ENCODE assay signal across 17 mouse cellular contexts in genomic region chr5:120207492-120207891, GRCm38 (mm10).
DNase-seq lines count a peak whose midpoint lies in the region; ATAC-seq and TF ChIP-seq lines count a peak whose summit lies in the region.
"Had no signal": no experiment of that assay in that cellular context is flagged by ENCODE, and none has a peak within 500 bp of the region (broad histone marks: within the 10 kb centered on the region; RNA-seq: fewer than 3 reads in every experiment).

No protein-coding gene starts in this region.

- no peak for DNase-seq in hindbrain, embryonic 14.5 days (ENCODE audit: low spot score)
- DNase-seq in hindbrain, embryonic 10.5 days (ENCODE audit: low spot score): no peak
- DNase-seq in midbrain, postnatal 0 days (ENCODE audit: low spot score): no peak
- DNase-seq in Muller cell, postnatal 12 days (ENCODE audit: inconsistent ontology term): peak; percentile 78
- DNase-seq in NIH3T3 (ENCODE audit: low read depth): peak; percentile 9
- no peak for DNase-seq in urinary bladder, postnatal 36 days (ENCODE audit: low spot score in 2 of 2)
- DNase-seq: adrenal gland, postnatal 14 days; cerebellum, adult 11-12 months; cerebellum, postnatal 10 days; forebrain, postnatal 0 days; gastrocnemius, postnatal 25 days; heart, postnatal 4 days had no signal

- H3K9ac ChIP-seq in hindbrain, embryonic 14.5 days: no peak overlapping the region
- no peak overlapping the region for H3K9ac ChIP-seq in midbrain, embryonic 13.5 days (replicated peaks)
- no peak overlapping the region for H3K9ac ChIP-seq in midbrain, postnatal 0 days (replicated peaks; ENCODE audit: low read length, poor library complexity, severe bottlenecking)
- H3K9ac ChIP-seq: forebrain, embryonic 13.5 days; forebrain, postnatal 0 days; heart, embryonic 12.5 days had no signal

- TF ChIP-seq CTCF in midbrain, postnatal 0 days (IDR thresholded peaks at IDR 0.05): no peak

- H3K4me1 ChIP-seq in hindbrain, embryonic 14.5 days (replicated peaks; ENCODE audit: control insufficient read depth, insufficient read depth, low read length): peaks cover 45% of the 10 kb centered on the region
- peaks cover 58% of the 10 kb centered on the region for H3K4me1 ChIP-seq in hindbrain, embryonic 10.5 days (replicated peaks)
- H3K4me1 ChIP-seq in midbrain, embryonic 13.5 days (replicated peaks): peaks cover 61% of the 10 kb centered on the region
- peaks cover 12% of the 10 kb centered on the region; the same call in 1 of the 2 replicates for H3K4me1 ChIP-seq in midbrain, postnatal 0 days (ENCODE audit: insufficient read depth, low read length)

- H3K36me3 ChIP-seq in hindbrain, embryonic 14.5 days (replicated peaks; ENCODE audit: control insufficient read depth, insufficient read depth): no peaks in the 10 kb centered on the region
- no peaks in the 10 kb centered on the region for H3K36me3 ChIP-seq in hindbrain, embryonic 10.5 days
- no peaks in the 10 kb centered on the region for H3K36me3 ChIP-seq in midbrain, embryonic 13.5 days
- no peaks in the 10 kb centered on the region for H3K36me3 ChIP-seq in midbrain, postnatal 0 days (ENCODE audit: insufficient read depth, low read length)
- H3K36me3 ChIP-seq: embryonic facial prominence, embryonic 10.5 days; heart, embryonic 12.5 days had no signal

- H3K27ac ChIP-seq in hindbrain, embryonic 14.5 days: 0 out of 2 replicates have a peak overlapping the region, but pooled peaks have one; percentile 3
- H3K27ac ChIP-seq in hindbrain, embryonic 10.5 days: no peak overlapping the region
- H3K27ac ChIP-seq in midbrain, embryonic 13.5 days: 0 out of 2 replicates have a peak overlapping the region, but pooled peaks have one; percentile 25
- H3K27ac ChIP-seq in midbrain, postnatal 0 days (ENCODE audit: low read depth, low read length): no peak overlapping the region
- H3K27ac ChIP-seq: embryonic facial prominence, embryonic 10.5 days had no signal

- H3K4me3 ChIP-seq in hindbrain, embryonic 14.5 days (replicated peaks; ENCODE audit: low read length): no peak overlapping the region
- no peak overlapping the region for H3K4me3 ChIP-seq in hindbrain, embryonic 10.5 days
- H3K4me3 ChIP-seq in midbrain, embryonic 13.5 days (replicated peaks): no peak overlapping the region
- H3K4me3 ChIP-seq in midbrain, postnatal 0 days (ENCODE audit: low read depth, low read length): no peak overlapping the region
- H3K4me3 ChIP-seq: embryonic facial prominence, embryonic 10.5 days; forebrain, embryonic 13.5 days; heart, embryonic 12.5 days had no signal

- ATAC-seq in hindbrain, embryonic 14.5 days (ENCODE audit: low FRiP score): no peak
- ATAC-seq in midbrain, embryonic 13.5 days: no peak
- no peak for ATAC-seq in midbrain, postnatal 0 days (ENCODE audit: low FRiP score)
- ATAC-seq: forebrain, embryonic 13.5 days; forebrain, postnatal 0 days; inflammation-experienced regulatory T-cells, adult 6 months had no signal

- whole genome bisulfite sequencing in hindbrain, embryonic 14.5 days: 72% methylated on average over 4 of the region's 4 CpGs
- 77% methylated on average over 4 of the region's 4 CpGs for WGBS in hindbrain, embryonic 10.5 days
- 76% methylated on average over 4 of the region's 4 CpGs for WGBS in midbrain, embryonic 13.5 days
- WGBS in midbrain, postnatal 0 days: 84% methylated on average over 4 of the region's 4 CpGs

- no peak overlapping the region for H3K4me2 ChIP-seq in hindbrain, embryonic 14.5 days (replicated peaks)
- no peak overlapping the region for H3K4me2 ChIP-seq in midbrain, embryonic 13.5 days (replicated peaks)
- no peak overlapping the region for H3K4me2 ChIP-seq in midbrain, postnatal 0 days (ENCODE audit: low read depth, low read length, poor library complexity, severe bottlenecking)
- H3K4me2 ChIP-seq: forebrain, embryonic 13.5 days; heart, embryonic 12.5 days had no signal

- H3K9me3 ChIP-seq in hindbrain, embryonic 14.5 days (ENCODE audit: control insufficient read depth, low read length): no peaks in the 10 kb centered on the region
- no peaks in the 10 kb centered on the region for H3K9me3 ChIP-seq in hindbrain, embryonic 10.5 days
- H3K9me3 ChIP-seq in midbrain, embryonic 13.5 days: no peaks in the 10 kb centered on the region
- H3K9me3 ChIP-seq in midbrain, postnatal 0 days (ENCODE audit: low read length): no peaks in the 10 kb centered on the region
- H3K9me3 ChIP-seq: embryonic facial prominence, embryonic 10.5 days; forebrain, embryonic 13.5 days; heart, embryonic 12.5 days had no signal

- H3K27me3 ChIP-seq in hindbrain, embryonic 14.5 days (ENCODE audit: control insufficient read depth, insufficient read depth, low read length): no peaks in the 10 kb centered on the region; the same call in 1 of the 2 replicates
- peaks cover 69% of the 10 kb centered on the region for H3K27me3 ChIP-seq in hindbrain, embryonic 10.5 days (ENCODE audit: insufficient read depth, poor library complexity, severe bottlenecking)
- H3K27me3 ChIP-seq in midbrain, embryonic 13.5 days: peaks cover 33% of the 10 kb centered on the region
- no peaks in the 10 kb centered on the region for H3K27me3 ChIP-seq in midbrain, postnatal 0 days (ENCODE audit: insufficient read depth, low read length)

Comparison
In these comparisons a context has a peak if more than half of its experiments do, and no peak if none do; other contexts are left out.
1. H3K27ac ChIP-seq: peak in hindbrain, embryonic 14.5 days (single experiment) and midbrain, embryonic 13.5 days (single experiment); none in hindbrain, embryonic 10.5 days (single experiment) and midbrain, postnatal 0 days (single experiment).
2. DNase-seq: peak in Muller cell, postnatal 12 days (single experiment) and NIH3T3 (single experiment); none in hindbrain, embryonic 14.5 days (single experiment), hindbrain, embryonic 10.5 days (single experiment), midbrain, postnatal 0 days (single experiment) and urinary bladder, postnatal 36 days (0 of 2).